Mouse (Mus musculus) hindbrain, embryonic 16.5 days (tissue): ENCODE measurements around the gene Ttc29. TPM values are rescaled to one million over a fixed set of nuclear protein-coding genes. Genes with fewer than 3 reads are reported as not detected.

Experiments used
- ATAC-seq: fragments of 200-750 bp; cut with Nextera tagmentation; 2 replicates; pipeline ENCODE4 v1.8.0; 2017; ENCODE audit warnings: moderate TSS enrichment, moderate library complexity
- H3K27ac ChIP-seq: fragments of 300-500 bp; sonication (generic); 2 replicates; pipeline ENCODE4 v1.5.1; 2014; ENCODE audit warnings: low read depth, mild to moderate bottlenecking, control low read depth, low read length, moderate library complexity
- H3K27me3 ChIP-seq: fragments of 300-500 bp; sonication (generic); replicated peaks from 2 replicates; pipeline ENCODE4 v1.6.1; 2014; ENCODE audit warnings: low read length; ENCODE audit not compliant: control insufficient read depth, insufficient read depth
- H3K36me3 ChIP-seq: fragments of 300-500 bp; sonication (generic); 2 replicates; pipeline ENCODE4 v1.6.1; 2014; ENCODE audit warnings: mild to moderate bottlenecking, low read length, moderate library complexity, mixed read lengths; ENCODE audit not compliant: control insufficient read depth, insufficient read depth
- H3K4me1 ChIP-seq: fragments of 300-500 bp; sonication (generic); 2 replicates; pipeline ENCODE4 v1.6.1; 2014; ENCODE audit warnings: low read depth, low read length; ENCODE audit not compliant: control insufficient read depth, insufficient read depth
- H3K4me2 ChIP-seq: fragments of 300-500 bp; sonication (generic); 2 replicates; pipeline ENCODE4 v1.6.1; 2014; ENCODE audit warnings: mild to moderate bottlenecking, low read length, control low read depth, moderate library complexity
- H3K4me3 ChIP-seq: fragments of 300-500 bp; sonication (generic); 2 replicates; pipeline ENCODE4 v1.5.1; 2014; ENCODE audit warnings: mild to moderate bottlenecking, low read length, control low read depth, moderate library complexity
- H3K9ac ChIP-seq: fragments of 300-500 bp; sonication (generic); 2 replicates; pipeline ENCODE4 v1.6.1; 2014; ENCODE audit warnings: low read depth, mild to moderate bottlenecking, control low read depth, low read length, moderate library complexity
- H3K9me3 ChIP-seq: fragments of 300-500 bp; sonication (generic); 2 replicates; pipeline ENCODE4 v1.6.1; 2014; ENCODE audit warnings: mild to moderate bottlenecking, low read length, moderate library complexity; ENCODE audit not compliant: control insufficient read depth
- WGBS: fragments of 180-500 bp; shearing (Covaris S2); extraction: QIAGEN DNeasy Blood & Tissue Kit; methylation state at CpG from one replicate; pipeline ENCODE4 v1.1.7; 2014; 5-methylcytosine and 5-hydroxymethylcytosine counted together
- polyA plus RNA-seq: library from polyadenylated mRNA; unstranded; fragments of >200 nt; fragmentation: Nextera tagmentation; extraction: Ambion mirVana; gene quantifications from 2 replicates; pipeline ENCODE4 v1.2.1, GENCODE M21; 2015

The Ttc29 gene
- polyA plus RNA-seq, 1 experiment from 2014 or later = 0.79 TPM

DNA sequence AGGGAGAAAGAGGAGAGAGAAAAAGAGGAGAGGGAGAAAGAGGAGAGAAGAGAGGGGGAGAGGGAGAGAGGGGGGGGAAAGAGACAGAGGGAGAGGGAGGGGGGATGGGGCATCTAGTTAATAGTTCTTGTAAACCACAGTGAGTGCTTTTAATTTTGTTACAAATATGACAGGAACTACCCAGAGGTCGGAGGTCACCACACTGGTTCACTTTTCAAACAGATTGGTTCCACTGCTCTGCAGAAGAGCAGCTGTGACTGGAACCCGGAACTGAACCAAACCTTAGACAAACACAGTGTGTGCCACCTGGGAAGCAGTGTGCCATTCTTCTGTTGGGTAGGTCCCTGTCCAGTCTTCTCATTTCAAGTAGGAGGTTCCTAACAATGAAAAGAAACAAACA is 130.9 kb downstream of the Ttc29 start:
- peaks cover 6% of the 10 kb centered on the region for H3K4me1 ChIP-seq
- no peak for ATAC-seq
- H3K27ac ChIP-seq = no peak overlapping the region
- no peaks in the 10 kb centered on the region for H3K36me3 ChIP-seq
- WGBS = 52% methylated on average over 2 of the region's 2 CpGs
- H3K9ac ChIP-seq = no peak overlapping the region
- no peak overlapping the region for H3K4me2 ChIP-seq
- no peaks in the 10 kb centered on the region for H3K9me3 ChIP-seq
- H3K27me3 ChIP-seq = no peaks in the 10 kb centered on the region
- no peak overlapping the region for H3K4me3 ChIP-seq

DNA sequence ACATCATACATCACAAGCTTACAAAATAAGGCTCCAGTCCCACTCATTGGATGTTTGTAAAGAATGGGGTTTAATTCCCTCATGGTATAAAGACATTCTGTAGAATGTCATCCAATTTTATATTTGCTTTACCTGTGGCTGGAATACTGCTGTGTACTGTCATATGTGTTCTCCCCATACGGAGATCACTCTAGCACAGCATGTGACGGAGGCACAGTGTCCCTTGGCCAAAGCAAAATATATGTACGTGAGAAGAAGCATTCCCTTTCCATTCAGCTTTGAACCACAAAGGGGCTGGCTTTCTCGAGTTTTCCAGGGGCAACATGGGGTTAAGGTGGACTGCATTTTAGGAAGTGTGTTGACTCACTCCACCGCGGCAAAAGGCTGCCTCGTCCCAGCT is 132.6 kb downstream of the Ttc29 start:
- Histone ChIP-seq H3K36me3 (no peaks in the 10 kb centered on the region), H3K4me2 (peak overlapping the region; percentile 42), H3K27me3 (no peaks in the 10 kb centered on the region), H3K27ac (no peak overlapping the region), H3K9me3 (no peaks in the 10 kb centered on the region), H3K4me3 (peak overlapping the region; percentile 2; the same call in 1 of the 2 replicates), H3K9ac (no peak overlapping the region), H3K4me1 (peaks cover 6% of the 10 kb centered on the region)
- no peak for ATAC-seq
- WGBS = 33% methylated on average over 7 of the region's 7 CpGs

DNA sequence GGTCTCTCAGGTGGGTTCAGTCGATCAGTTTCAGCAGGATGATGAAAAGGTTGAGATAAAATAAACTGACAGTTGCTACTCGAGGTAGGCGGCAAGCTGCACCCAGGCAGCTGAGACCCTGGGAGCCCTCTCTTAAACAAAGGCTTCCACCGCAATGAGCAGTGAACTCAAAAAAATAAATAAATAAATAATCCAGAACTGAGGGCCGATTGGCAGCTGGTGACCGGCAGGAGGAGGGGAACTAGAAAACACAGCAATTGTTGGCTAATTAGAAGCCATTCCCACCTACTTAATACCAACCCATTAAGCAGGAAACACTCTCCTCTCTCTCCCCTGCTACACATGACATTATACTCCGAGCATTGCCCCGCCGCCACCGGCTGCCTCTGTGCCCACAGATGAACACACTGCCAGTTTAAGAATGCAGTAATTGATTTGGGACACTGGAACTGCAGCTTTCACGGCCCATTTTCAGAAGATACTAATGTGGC is 133.1 kb downstream of the Ttc29 start:
- no peaks in the 10 kb centered on the region for H3K9me3 ChIP-seq
- H3K9ac ChIP-seq = no peak overlapping the region
- no peak overlapping the region for H3K27ac ChIP-seq
- no peaks in the 10 kb centered on the region for H3K36me3 ChIP-seq
- peak overlapping the region; percentile 42 for H3K4me2 ChIP-seq
- peaks cover 6% of the 10 kb centered on the region for H3K4me1 ChIP-seq
- peak overlapping the region; percentile 2; the same call in 1 of the 2 replicates for H3K4me3 ChIP-seq
- 14% methylated on average over 11 of the region's 11 CpGs for WGBS
- peak; percentile 92 for ATAC-seq
- H3K27me3 ChIP-seq = no peaks in the 10 kb centered on the region

DNA sequence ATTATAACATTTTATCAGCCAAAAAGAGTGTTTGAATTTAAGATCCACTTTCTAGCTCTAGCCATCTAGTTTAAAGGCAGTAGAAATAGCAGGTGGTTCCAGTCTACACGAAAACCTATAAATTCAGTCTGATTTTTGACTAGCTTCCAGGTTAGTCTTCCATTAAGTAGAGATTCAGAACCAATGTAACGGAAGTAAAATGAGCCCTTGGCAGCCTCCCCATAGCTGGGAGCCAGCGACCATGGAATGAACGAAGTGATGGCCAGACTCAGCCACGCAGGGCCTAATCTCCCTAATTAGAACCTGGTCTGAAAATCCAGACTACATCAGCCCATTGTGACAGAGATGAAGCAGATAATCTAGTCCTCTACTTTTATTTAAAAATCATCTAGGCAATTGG is 140.8 kb downstream of the Ttc29 start:
- WGBS = 51% methylated on average over 5 of the region's 5 CpGs
- ATAC-seq = 0 out of 2 replicates have a peak, but pooled peaks have one; percentile 54
- Histone ChIP-seq H3K4me3 (no peak overlapping the region), H3K9me3 (no peaks in the 10 kb centered on the region), H3K36me3 (no peaks in the 10 kb centered on the region), H3K27ac (no peak overlapping the region), H3K4me2 (no peak overlapping the region), H3K4me1 (no peaks in the 10 kb centered on the region), H3K9ac (no peak overlapping the region), H3K27me3 (no peaks in the 10 kb centered on the region)

DNA sequence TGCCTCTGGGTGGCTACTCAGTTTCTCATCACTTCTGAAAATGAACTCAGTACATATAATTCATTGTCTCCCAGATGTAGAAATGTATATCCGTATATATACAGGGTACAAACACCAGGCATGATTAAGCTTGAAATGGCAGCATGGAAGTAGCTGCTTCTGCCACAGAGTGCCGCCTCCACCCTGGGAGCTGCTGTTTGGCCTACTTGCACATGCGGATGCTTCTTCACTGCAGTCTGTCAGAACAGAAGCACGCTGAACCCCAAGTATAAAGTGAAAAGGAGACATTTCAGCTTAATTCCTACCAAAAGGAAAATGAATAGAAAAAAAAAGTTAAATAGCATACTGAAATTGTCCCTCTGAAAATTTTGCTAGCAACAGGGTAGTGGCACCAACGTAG is 141.7 kb downstream of the Ttc29 start:
- no peak overlapping the region for H3K9ac ChIP-seq
- no peak for ATAC-seq
- H3K9me3 ChIP-seq = no peaks in the 10 kb centered on the region
- H3K4me2 ChIP-seq = no peak overlapping the region
- H3K4me3 ChIP-seq = no peak overlapping the region
- H3K4me1 ChIP-seq = no peaks in the 10 kb centered on the region
- no peaks in the 10 kb centered on the region for H3K36me3 ChIP-seq
- H3K27ac ChIP-seq = no peak overlapping the region
- H3K27me3 ChIP-seq = no peaks in the 10 kb centered on the region
- whole genome bisulfite sequencing = 85% methylated on average over 5 of the region's 5 CpGs

DNA sequence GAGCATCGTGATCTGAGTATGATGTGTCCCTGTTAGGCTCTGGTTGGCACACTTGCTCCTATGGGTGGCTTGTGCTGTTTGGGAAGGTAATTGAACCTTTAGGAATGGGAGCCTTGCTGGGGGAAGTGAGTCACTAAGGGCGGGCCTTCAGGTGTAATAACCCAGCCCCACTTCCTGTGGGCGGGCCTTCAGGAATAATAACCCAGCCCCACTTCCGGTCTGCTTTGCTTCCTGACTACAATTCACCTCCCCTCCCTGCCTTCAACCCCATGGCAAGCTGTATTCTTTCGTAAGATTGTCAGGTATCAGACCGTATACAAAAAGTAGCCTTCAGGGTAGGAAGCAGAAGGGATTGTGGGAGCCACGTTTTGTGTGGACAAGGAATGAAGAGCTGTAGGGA is 177.7 kb downstream of the Ttc29 start:
- Histone ChIP-seq H3K9ac (no peak overlapping the region), H3K9me3 (no peaks in the 10 kb centered on the region), H3K36me3 (no peaks in the 10 kb centered on the region), H3K27ac (no peak overlapping the region), H3K27me3 (no peaks in the 10 kb centered on the region), H3K4me2 (no peak overlapping the region), H3K4me1 (no peaks in the 10 kb centered on the region), H3K4me3 (no peak overlapping the region)
- 86% methylated on average over 7 of the region's 7 CpGs for WGBS
- no peak for ATAC-seq

DNA sequence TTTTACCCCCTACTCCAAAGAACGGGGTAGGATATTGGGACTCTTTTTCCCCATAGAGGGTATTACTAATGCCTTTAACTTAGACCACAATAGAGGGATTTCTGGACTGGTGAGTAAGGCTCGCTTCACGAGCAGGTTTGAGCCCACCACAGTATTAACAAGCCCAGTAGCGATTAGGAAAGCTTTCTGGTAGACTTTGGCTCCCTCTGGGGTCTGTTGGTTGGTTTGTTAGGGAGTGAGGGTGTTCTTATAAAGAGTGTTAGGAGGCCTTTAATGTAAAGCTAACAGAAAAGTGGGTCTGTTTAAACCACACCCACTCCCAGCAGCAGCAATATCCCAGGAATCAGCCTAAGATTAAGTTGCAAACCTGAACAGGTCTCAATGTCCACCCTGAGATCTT is 206.2 kb downstream of the Ttc29 start:
- Histone ChIP-seq H3K27me3 (peaks cover 15% of the 10 kb centered on the region), H3K9ac (no peak overlapping the region), H3K9me3 (no peaks in the 10 kb centered on the region), H3K4me2 (peak overlapping the region; percentile 69; the same call in 1 of the 2 replicates), H3K27ac (no peak overlapping the region), H3K36me3 (no peaks in the 10 kb centered on the region), H3K4me3 (no peak overlapping the region), H3K4me1 (peaks cover 9% of the 10 kb centered on the region)
- WGBS = 35% methylated on average over 4 of the region's 4 CpGs
- peak; percentile 55; the same call in 1 of the 2 replicates for ATAC-seq

DNA sequence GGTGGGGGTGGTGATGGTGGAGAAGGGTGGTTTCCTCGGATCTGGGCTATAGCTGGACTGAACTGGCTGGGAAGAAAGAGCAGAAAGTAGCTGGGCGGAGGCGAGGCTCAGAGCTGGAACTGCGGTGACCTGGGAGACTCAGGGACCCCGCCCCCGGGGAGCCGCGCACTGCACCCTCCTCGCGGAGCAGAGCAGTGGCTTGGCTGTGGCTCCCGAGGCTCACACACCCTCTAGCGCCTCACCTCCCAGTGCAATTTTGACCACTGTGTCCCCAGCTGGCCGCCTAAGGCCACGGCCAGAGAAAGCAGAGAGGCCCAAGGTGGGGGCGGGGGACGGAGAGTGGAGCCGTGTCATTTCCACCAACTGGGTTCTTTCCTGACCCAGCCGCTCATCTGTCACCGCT is 207.0 kb downstream of the Ttc29 start:
- Histone ChIP-seq H3K9me3 (no peaks in the 10 kb centered on the region), H3K4me1 (peaks cover 9% of the 10 kb centered on the region), H3K4me3 (peak overlapping the region; percentile 36), H3K27ac (no peak overlapping the region), H3K4me2 (peak overlapping the region; percentile 69), H3K27me3 (peaks cover 21% of the 10 kb centered on the region), H3K9ac (peak overlapping the region; percentile 45; the same call in 1 of the 2 replicates), H3K36me3 (no peaks in the 10 kb centered on the region)
- WGBS = 0% methylated on average over 16 of the region's 19 CpGs
- ATAC-seq = peak; percentile 86

GRCm38 (mm10) chr8:78423937-78424336 is 210.8 kb downstream of the Ttc29 start:
- Histone ChIP-seq H3K9me3 (no peaks in the 10 kb centered on the region), H3K9ac (no peak overlapping the region), H3K4me3 (no peak overlapping the region), H3K27me3 (peaks cover 29% of the 10 kb centered on the region), H3K36me3 (no peaks in the 10 kb centered on the region), H3K4me1 (peaks cover 12% of the 10 kb centered on the region), H3K4me2 (no peak overlapping the region), H3K27ac (no peak overlapping the region)
- WGBS = 0% methylated on average over 1 of the region's 1 CpGs
- ATAC-seq = no peak

GRCm38 (mm10) chr8:78426455-78426854 is 213.4 kb downstream of the Ttc29 start:
- Histone ChIP-seq H3K4me3 (no peak overlapping the region), H3K27me3 (peaks cover 36% of the 10 kb centered on the region), H3K4me2 (peak overlapping the region; percentile 42), H3K9ac (no peak overlapping the region), H3K9me3 (no peaks in the 10 kb centered on the region), H3K4me1 (peaks cover 3% of the 10 kb centered on the region; the same call in 1 of the 2 replicates), H3K27ac (no peak overlapping the region), H3K36me3 (no peaks in the 10 kb centered on the region)
- WGBS = 3% methylated on average over 10 of the region's 10 CpGs
- ATAC-seq = peak; percentile 63
